Mouse (Mus musculus): ENCODE results near the gene Rint1. TPM values are rescaled to one million over a fixed set of nuclear protein-coding genes. Genes with fewer than 3 reads are reported as not detected.
A peak's percentile ranks its signal among the peaks of the same experiment; 100 is the strongest.
"Not testable (repeated sequence)": the region's sequence is repeated elsewhere in the genome, so short reads cannot be mapped to it uniquely, and the experiment has no call there.

Gene Rint1
- polyA plus RNA-seq, 1 experiment from 2014 or later: 41.9 TPM

- Histone ChIP-seq H3K9ac (no peak overlapping the region), H3K27me3 (peaks cover 18% of the 10 kb centered on the region), H3K4me3 (replicated peaks) (peak overlapping the region; percentile 14; the same call in 1 of the 2 replicates), H3K4me2 (peak overlapping the region; percentile 38), H3K27ac (no peak overlapping the region), H3K4me1 (peaks cover 3% of the 10 kb centered on the region; the same call in 1 of the 2 replicates), H3K36me3 (no peaks in the 10 kb centered on the region), H3K9me3 (replicated peaks) (no peaks in the 10 kb centered on the region)
- 39% methylated on average over 58 of the region's 58 CpGs for WGBS
- no peak for ATAC-seq (replicated peaks; ENCODE audit: low FRiP score)
These were observed 43.6 kb downstream of the Rint1 start for GRCm38 (mm10) chr5:23830897-23831752.

DNA sequence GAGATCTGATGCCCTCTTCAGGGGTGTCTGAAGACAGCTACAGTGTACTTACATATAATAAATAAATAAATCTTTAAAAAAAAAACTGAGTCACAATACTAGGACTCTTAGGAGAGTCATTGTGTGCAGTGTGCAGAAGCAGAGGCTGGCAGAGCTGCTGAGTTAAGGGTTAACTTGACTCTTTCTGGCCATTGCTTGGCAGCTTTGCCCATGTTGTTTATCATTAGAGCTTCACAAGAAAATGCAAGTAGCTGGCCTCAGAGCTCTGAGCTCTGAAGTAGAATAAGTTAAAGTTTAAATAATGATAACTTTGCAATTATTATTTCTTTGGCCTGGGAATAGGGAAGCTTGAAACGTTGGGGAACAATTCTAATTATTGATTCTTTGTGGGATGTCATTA lies 48.2 kb downstream of the Rint1 start:
- not testable (repeated sequence) for ATAC-seq (replicated peaks; ENCODE audit: low FRiP score); H3K4me3 ChIP-seq (replicated peaks); H3K4me1 ChIP-seq; H3K9me3 ChIP-seq (replicated peaks); H3K9ac ChIP-seq; H3K4me2 ChIP-seq; H3K27ac ChIP-seq
- peaks cover 14% of the 10 kb centered on the region for H3K27me3 ChIP-seq
- WGBS: 66% methylated on average over 1 of the region's 1 CpGs
- peaks cover 17% of the 10 kb centered on the region for H3K36me3 ChIP-seq

DNA sequence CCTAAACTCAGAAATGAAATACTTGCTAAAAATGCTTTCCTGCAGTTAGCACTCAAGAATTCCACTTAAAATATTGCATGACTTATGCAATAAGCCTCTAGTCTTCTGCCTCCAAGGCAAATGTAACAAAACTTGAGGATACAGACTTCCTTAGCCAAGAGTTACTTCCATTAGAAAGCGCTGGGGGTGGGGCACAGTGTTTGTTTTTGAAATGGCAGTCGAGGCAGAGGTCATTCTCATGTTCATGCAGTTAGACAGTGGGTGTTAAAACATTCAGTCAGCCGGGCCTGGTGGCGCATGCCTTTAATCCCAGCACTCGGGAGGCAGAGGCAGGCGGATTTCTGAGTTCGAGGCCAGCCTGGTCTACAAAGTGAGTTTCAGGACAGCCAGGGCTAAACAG lies 50.6 kb downstream of the Rint1 start:
- peaks cover 26% of the 10 kb centered on the region for H3K36me3 ChIP-seq
- no peak overlapping the region for H3K27ac ChIP-seq
- no peaks in the 10 kb centered on the region; the same call in 1 of the 2 replicates for H3K27me3 ChIP-seq
- no peak overlapping the region for H3K9ac ChIP-seq
- H3K9me3 ChIP-seq (replicated peaks): no peaks in the 10 kb centered on the region
- H3K4me2 ChIP-seq: no peak overlapping the region
- WGBS: 84% methylated on average over 7 of the region's 7 CpGs
- H3K4me1 ChIP-seq: peaks cover 11% of the 10 kb centered on the region
- H3K4me3 ChIP-seq (replicated peaks): no peak overlapping the region
- no peak for ATAC-seq (replicated peaks; ENCODE audit: low FRiP score)

DNA sequence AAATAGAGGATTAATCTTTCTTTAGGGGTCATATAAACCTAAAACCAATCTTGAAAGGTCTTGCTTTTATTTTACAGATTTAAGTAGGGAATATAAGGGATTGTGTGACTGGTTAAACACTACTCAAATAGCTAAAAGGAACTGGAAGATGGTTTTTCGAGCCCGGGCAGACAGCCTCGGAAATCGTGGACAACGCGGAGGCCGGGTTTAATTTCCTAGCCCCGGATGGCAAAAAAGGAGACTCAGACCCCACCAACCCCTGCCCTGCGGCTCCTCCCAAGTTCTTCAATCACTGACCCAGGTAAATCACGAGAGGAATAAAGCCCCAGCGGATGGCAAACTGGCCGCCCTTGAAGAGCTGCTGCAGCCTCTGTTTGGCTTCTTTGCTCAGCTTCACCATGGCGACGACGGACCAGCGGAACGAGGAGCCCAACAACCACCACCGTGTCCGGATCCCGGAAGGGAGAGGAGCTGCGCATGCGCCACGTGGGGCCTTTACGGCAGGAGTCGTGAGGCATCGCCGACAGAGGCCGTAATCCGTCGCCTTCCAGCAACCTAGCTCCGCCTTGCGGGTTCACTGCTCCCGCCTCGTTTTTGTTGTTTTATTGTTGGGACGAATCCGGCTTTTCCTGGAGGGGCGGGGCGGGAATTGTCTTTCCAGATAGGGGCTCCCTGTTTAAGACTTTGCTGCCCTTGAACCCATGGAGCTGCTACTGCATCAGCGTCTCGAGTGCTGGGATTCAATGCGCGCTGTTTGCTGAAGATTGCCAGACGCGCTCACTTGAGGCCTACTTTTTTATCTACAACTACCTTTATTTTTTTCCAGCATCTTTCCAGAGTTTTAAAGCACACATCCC lies 56.4 kb downstream of the Rint1 start, which contains the start of gene Tomm7:
Gene Tomm7, minus strand, starts transcription at position 488 of the 857 bp plus-strand sequence.
- Histone ChIP-seq H3K27ac (peak within 1 kb of the TSS; percentile 89), H3K9ac (peak within 1 kb of the TSS; percentile 80), H3K9me3 (replicated peaks) (no peaks in the 10 kb centered on the region), H3K4me1 (peaks cover 18% of the 10 kb centered on the region), H3K36me3 (peaks cover 23% of the 10 kb centered on the region), H3K4me2 (peak within 1 kb of the TSS; percentile 65), H3K27me3 (no peaks in the 10 kb centered on the region), H3K4me3 (replicated peaks) (peak within 1 kb of the TSS; percentile 80)
- peak; percentile 95 for ATAC-seq (replicated peaks; ENCODE audit: low FRiP score)
- WGBS: under 1% methylated on average over 44 of the region's 44 CpGs

GRCm38 (mm10) chr5:23844531-23844841 lies 57.0 kb downstream of the Rint1 start:
- Histone ChIP-seq H3K9ac (peak overlapping the region; percentile 62), H3K27me3 (no peaks in the 10 kb centered on the region), H3K4me3 (replicated peaks) (peak overlapping the region; percentile 80), H3K4me2 (peak overlapping the region; percentile 65), H3K36me3 (peaks cover 17% of the 10 kb centered on the region), H3K27ac (peak overlapping the region; percentile 89), H3K9me3 (replicated peaks) (no peaks in the 10 kb centered on the region), H3K4me1 (peaks cover 18% of the 10 kb centered on the region)
- 27% methylated on average over 7 of the region's 7 CpGs for WGBS
- no peak; the same call in 1 of the 2 replicates for ATAC-seq (replicated peaks; ENCODE audit: low FRiP score)

GRCm38 (mm10) chr5:23845141-23845540 lies 57.6 kb downstream of the Rint1 start:
- WGBS: 92% methylated on average over 3 of the region's 3 CpGs

GRCm38 (mm10) chr5:23850345-23851159 lies 63.0 kb downstream of the Rint1 start:
- under 1% methylated on average over 61 of the region's 61 CpGs for WGBS
- Histone ChIP-seq H3K4me2 (peak overlapping the region; percentile 72), H3K27ac (peak overlapping the region; percentile 66), H3K9me3 (replicated peaks) (no peaks in the 10 kb centered on the region), H3K9ac (peak overlapping the region; percentile 80), H3K4me3 (replicated peaks) (peak overlapping the region; percentile 72), H3K36me3 (peaks cover 36% of the 10 kb centered on the region), H3K4me1 (peaks cover 9% of the 10 kb centered on the region), H3K27me3 (no peaks in the 10 kb centered on the region)
- peak; percentile 98 for ATAC-seq (replicated peaks; ENCODE audit: low FRiP score)

More at GRCm38 (mm10) chr5:23845141-23845540, 57.6 kb downstream of the Rint1 start:
- Histone ChIP-seq H3K27ac (no peak overlapping the region), H3K9ac (peak overlapping the region; percentile 62; the same call in 1 of the 2 replicates), H3K4me3 (replicated peaks) (no peak overlapping the region), H3K27me3 (no peaks in the 10 kb centered on the region), H3K36me3 (peaks cover 12% of the 10 kb centered on the region), H3K4me2 (no peak overlapping the region), H3K4me1 (peaks cover 18% of the 10 kb centered on the region), H3K9me3 (replicated peaks) (no peaks in the 10 kb centered on the region)
- no peak for ATAC-seq (replicated peaks; ENCODE audit: low FRiP score)

GRCm38 (mm10) chr5:23851160-23851555 lies 63.6 kb downstream of the Rint1 start:
- Histone ChIP-seq H3K36me3 (peaks cover 42% of the 10 kb centered on the region), H3K27ac (peak overlapping the region; percentile 66), H3K4me2 (peak overlapping the region; percentile 72), H3K4me3 (replicated peaks) (peak overlapping the region; percentile 72), H3K9ac (peak overlapping the region; percentile 80)
- ATAC-seq (replicated peaks; ENCODE audit: low FRiP score); H3K9me3 ChIP-seq (replicated peaks); H3K27me3 ChIP-seq; H3K4me1 ChIP-seq: not testable (repeated sequence)
- 7% methylated on average over 4 of the region's 4 CpGs for WGBS

- H3K27me3 ChIP-seq; H3K9ac ChIP-seq; H3K4me1 ChIP-seq; H3K4me2 ChIP-seq; H3K9me3 ChIP-seq (replicated peaks); H3K4me3 ChIP-seq (replicated peaks); ATAC-seq (replicated peaks; ENCODE audit: low FRiP score); H3K27ac ChIP-seq: not testable (repeated sequence)
- WGBS: 93% methylated on average over 1 of the region's 1 CpGs
- peaks cover 59% of the 10 kb centered on the region for H3K36me3 ChIP-seq
These were observed 65.4 kb downstream of the Rint1 start for GRCm38 (mm10) chr5:23852916-23853315.

GRCm38 (mm10) chr5:23855484-23855883 lies 68.0 kb downstream of the Rint1 start:
- Histone ChIP-seq H3K36me3 (peaks cover 80% of the 10 kb centered on the region), H3K4me3 (replicated peaks) (no peak overlapping the region), H3K9me3 (replicated peaks) (no peaks in the 10 kb centered on the region), H3K27ac (no peak overlapping the region), H3K4me2 (no peak overlapping the region), H3K27me3 (no peaks in the 10 kb centered on the region), H3K4me1 (peaks cover 9% of the 10 kb centered on the region), H3K9ac (no peak overlapping the region)
- WGBS: 92% methylated on average over 6 of the region's 6 CpGs
- ATAC-seq (replicated peaks; ENCODE audit: low FRiP score): no peak

- peaks cover 84% of the 10 kb centered on the region for H3K36me3 ChIP-seq
- H3K27ac ChIP-seq: no peak overlapping the region
- no peaks in the 10 kb centered on the region for H3K27me3 ChIP-seq
- no peak for ATAC-seq (replicated peaks; ENCODE audit: low FRiP score)
- 88% methylated on average over 1 of the region's 1 CpGs for WGBS
- no peak overlapping the region for H3K4me3 ChIP-seq (replicated peaks)
- peaks cover 9% of the 10 kb centered on the region for H3K4me1 ChIP-seq
- H3K9ac ChIP-seq: no peak overlapping the region
- H3K4me2 ChIP-seq: no peak overlapping the region
- no peaks in the 10 kb centered on the region for H3K9me3 ChIP-seq (replicated peaks)
These were observed 68.7 kb downstream of the Rint1 start for GRCm38 (mm10) chr5:23856164-23856563.
